Mouse (Mus musculus): ENCODE measurements around the gene Zdhhc9. TPM values are rescaled to one million over a fixed set of nuclear protein-coding genes. Genes with fewer than 3 reads are reported as not detected.

The Zdhhc9 gene
- total and polyA plus RNA-seq, 2 experiments from 2014 or later = 5.3 to 43.3 TPM

DNA sequence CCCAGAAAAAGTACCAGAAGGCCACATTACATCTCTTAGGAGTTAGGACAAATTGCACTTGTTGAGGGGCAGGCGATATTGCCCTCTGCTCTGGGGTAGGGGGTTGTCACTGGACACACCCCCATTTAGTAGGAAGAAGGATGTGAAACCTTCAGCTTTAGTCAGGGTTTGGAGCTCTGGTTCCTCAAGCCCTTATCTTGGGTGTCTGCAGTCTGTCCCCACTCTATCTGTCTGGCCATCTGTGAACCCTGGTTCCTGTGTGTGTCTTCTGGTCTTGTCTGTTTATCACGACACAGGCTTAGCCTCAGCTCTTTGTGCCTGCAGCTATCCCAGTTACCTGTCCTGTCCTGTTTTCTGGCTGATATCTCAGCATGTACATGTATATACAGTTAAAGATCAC is 55.3 kb downstream of the Zdhhc9 start:
- no peak for TF ChIP-seq CTCF (IDR thresholded peaks at IDR 0.05; ENCODE audit: low read depth)
- DNase-seq (no peak), ATAC-seq (no peak)
- no peak overlapping the region for H3K9ac ChIP-seq
- no peaks in the 10 kb centered on the region for H3K36me3 ChIP-seq (ENCODE audit: insufficient read depth)
- no peak overlapping the region for H3K4me2 ChIP-seq (ENCODE audit: low read depth)
- H3K27me3 ChIP-seq (ENCODE audit: insufficient read depth, low read length) = no peaks in the 10 kb centered on the region
- no peaks in the 10 kb centered on the region for H3K9me3 ChIP-seq (ENCODE audit: low read length)
- WGBS = 83% methylated on average over 2 of the region's 2 CpGs
- no peak overlapping the region for H3K4me3 ChIP-seq (ENCODE audit: low read depth, low read length)
- no peak overlapping the region for H3K27ac ChIP-seq (ENCODE audit: low read depth, low read length)
- H3K4me1 ChIP-seq (ENCODE audit: insufficient read depth) = no peaks in the 10 kb centered on the region

DNA sequence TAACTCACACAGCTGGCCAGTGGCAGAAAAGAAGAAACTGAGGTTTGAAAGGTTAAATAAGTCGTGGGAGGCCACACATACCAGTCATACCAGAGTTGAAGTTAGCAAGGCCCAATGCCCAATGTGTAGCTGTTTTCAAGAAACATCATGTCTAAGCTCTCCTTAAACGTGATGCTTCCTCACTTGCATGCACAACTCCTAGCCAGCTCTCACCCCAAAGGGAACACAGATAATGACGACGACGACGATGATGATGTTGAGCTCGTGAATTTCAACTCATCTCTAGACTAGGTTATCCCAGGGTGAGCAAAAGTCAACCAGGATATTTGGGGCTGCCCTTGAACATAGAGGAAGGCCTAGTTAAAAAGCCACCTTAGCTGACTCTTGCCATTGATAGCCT is 56.6 kb downstream of the Zdhhc9 start:
- TF ChIP-seq CTCF (IDR thresholded peaks at IDR 0.05; ENCODE audit: low read depth) = no peak
- Histone ChIP-seq H3K9me3 (ENCODE audit: low read length) (no peaks in the 10 kb centered on the region), H3K4me3 (ENCODE audit: low read depth, low read length) (no peak overlapping the region), H3K27me3 (ENCODE audit: insufficient read depth, low read length) (no peaks in the 10 kb centered on the region), H3K27ac (ENCODE audit: low read depth, low read length) (no peak overlapping the region), H3K4me2 (ENCODE audit: low read depth) (no peak overlapping the region), H3K36me3 (ENCODE audit: insufficient read depth) (no peaks in the 10 kb centered on the region), H3K4me1 (ENCODE audit: insufficient read depth) (no peaks in the 10 kb centered on the region), H3K9ac (no peak overlapping the region)
- ATAC-seq = no peak
- no peak for DNase-seq
- 77% methylated on average over 7 of the region's 7 CpGs for WGBS

- no peak overlapping the region for H3K4me2 ChIP-seq (ENCODE audit: low read depth)
- H3K4me1 ChIP-seq (ENCODE audit: insufficient read depth) = no peaks in the 10 kb centered on the region
- DNase-seq (no peak), ATAC-seq (no peak)
- no peak overlapping the region for H3K4me3 ChIP-seq (ENCODE audit: low read depth, low read length)
- H3K9me3 ChIP-seq (ENCODE audit: low read length) = no peaks in the 10 kb centered on the region
- 91% methylated on average over 7 of the region's 7 CpGs for WGBS
- H3K36me3 ChIP-seq (ENCODE audit: insufficient read depth) = no peaks in the 10 kb centered on the region
- no peak overlapping the region for H3K9ac ChIP-seq
- H3K27ac ChIP-seq (ENCODE audit: low read depth, low read length) = no peak overlapping the region
- TF ChIP-seq CTCF (IDR thresholded peaks at IDR 0.05; ENCODE audit: low read depth) = no peak
- H3K27me3 ChIP-seq (ENCODE audit: insufficient read depth, low read length) = no peaks in the 10 kb centered on the region
These were observed 60.9 kb downstream of the Zdhhc9 start for GRCm38 (mm10) chrX:48147741-48148186.

DNA sequence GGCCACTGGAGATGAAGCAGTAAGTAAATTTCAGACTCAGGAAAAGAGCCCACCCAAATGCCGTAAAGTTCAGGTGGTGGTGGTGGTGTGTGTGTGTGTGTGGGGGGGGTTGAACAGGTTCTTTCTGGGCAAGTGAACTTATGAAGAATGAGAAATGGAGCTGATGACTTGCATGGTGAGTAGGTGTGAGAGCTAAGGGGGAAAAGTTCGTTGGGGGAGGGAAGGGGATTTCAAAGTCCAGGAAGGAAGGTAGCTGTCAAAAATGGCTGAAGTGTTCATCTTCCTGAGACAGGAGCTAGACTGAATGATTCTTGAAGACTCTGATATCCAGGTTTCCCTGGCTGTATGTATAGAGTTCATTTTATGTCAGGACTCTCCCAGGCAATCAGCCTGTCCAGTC is 61.5 kb downstream of the Zdhhc9 start:
- H3K27me3 ChIP-seq (ENCODE audit: insufficient read depth, low read length) = no peaks in the 10 kb centered on the region
- WGBS = 82% methylated on average over 2 of the region's 2 CpGs
- TF ChIP-seq CTCF (IDR thresholded peaks at IDR 0.05; ENCODE audit: low read depth) = no peak
- no peak overlapping the region for H3K4me3 ChIP-seq (ENCODE audit: low read depth, low read length)
- H3K9me3 ChIP-seq (ENCODE audit: low read length) = no peaks in the 10 kb centered on the region
- ATAC-seq (no peak), DNase-seq (no peak)
- no peak overlapping the region for H3K4me2 ChIP-seq (ENCODE audit: low read depth)
- no peaks in the 10 kb centered on the region for H3K4me1 ChIP-seq (ENCODE audit: insufficient read depth)
- no peaks in the 10 kb centered on the region for H3K36me3 ChIP-seq (ENCODE audit: insufficient read depth)
- no peak overlapping the region for H3K9ac ChIP-seq
- no peak overlapping the region for H3K27ac ChIP-seq (ENCODE audit: low read depth, low read length)

DNA sequence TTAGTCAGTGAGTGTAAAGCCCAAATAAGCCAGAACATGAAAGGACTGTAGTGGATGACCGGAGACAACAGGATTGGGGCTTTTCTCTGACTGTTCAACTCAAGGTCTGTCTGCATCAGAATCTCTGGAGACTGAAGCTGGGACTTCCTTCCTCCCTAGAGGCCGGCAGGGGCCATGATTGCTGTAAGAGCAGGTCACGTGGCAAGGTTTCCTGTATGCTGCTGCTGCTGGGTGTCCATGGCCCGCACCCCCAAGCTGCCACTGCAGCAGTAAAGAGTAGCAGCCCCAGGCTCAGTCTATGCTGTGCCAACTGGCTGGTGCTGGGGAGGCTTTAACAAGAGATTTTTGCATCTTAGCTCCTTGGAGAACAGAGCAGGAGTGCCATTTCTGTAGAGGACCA is 62.4 kb downstream of the Zdhhc9 start, which contains the start of gene Sash3:
Gene Sash3 (plus strand): TSS at position 175 of the 400 bp plus-strand sequence.
- Histone ChIP-seq H3K27me3 (ENCODE audit: insufficient read depth, low read length) (no peaks in the 10 kb centered on the region), H3K4me2 (ENCODE audit: low read depth) (no peak within 1 kb of the TSS), H3K4me1 (ENCODE audit: insufficient read depth) (no peaks in the 10 kb centered on the region), H3K27ac (ENCODE audit: low read depth, low read length) (no peak within 1 kb of the TSS), H3K36me3 (ENCODE audit: insufficient read depth) (no peaks in the 10 kb centered on the region), H3K9ac (no peak within 1 kb of the TSS), H3K9me3 (ENCODE audit: low read length) (no peaks in the 10 kb centered on the region), H3K4me3 (ENCODE audit: low read depth, low read length) (no peak within 1 kb of the TSS)
- TF ChIP-seq CTCF (IDR thresholded peaks at IDR 0.05; ENCODE audit: low read depth) = no peak
- no peak for DNase-seq
- no peak for ATAC-seq
- 85% methylated on average over 4 of the region's 4 CpGs for WGBS

GRCm38 (mm10) chrX:48143415-48144335 is 65.0 kb downstream of the Zdhhc9 start:
- WGBS = 68% methylated on average over 26 of the region's 26 CpGs
- Histone ChIP-seq H3K36me3 (ENCODE audit: insufficient read depth) (no peaks in the 10 kb centered on the region), H3K4me3 (ENCODE audit: low read depth, low read length) (no peak overlapping the region), H3K4me1 (ENCODE audit: insufficient read depth) (no peaks in the 10 kb centered on the region), H3K27ac (ENCODE audit: low read depth, low read length) (no peak overlapping the region), H3K9me3 (ENCODE audit: low read length) (no peaks in the 10 kb centered on the region), H3K27me3 (ENCODE audit: insufficient read depth, low read length) (no peaks in the 10 kb centered on the region), H3K9ac (no peak overlapping the region), H3K4me2 (ENCODE audit: low read depth) (no peak overlapping the region)
- ATAC-seq = no peak
- DNase-seq = no peak
- no peak for TF ChIP-seq CTCF (IDR thresholded peaks at IDR 0.05; ENCODE audit: low read depth)

GRCm38 (mm10) chrX:48141481-48141880 is 67.2 kb downstream of the Zdhhc9 start:
- Histone ChIP-seq H3K9ac (no peak overlapping the region), H3K4me1 (ENCODE audit: insufficient read depth) (no peaks in the 10 kb centered on the region), H3K4me3 (ENCODE audit: low read depth, low read length) (no peak overlapping the region), H3K9me3 (ENCODE audit: low read length) (no peaks in the 10 kb centered on the region), H3K4me2 (ENCODE audit: low read depth) (no peak overlapping the region), H3K27me3 (ENCODE audit: insufficient read depth, low read length) (no peaks in the 10 kb centered on the region), H3K27ac (ENCODE audit: low read depth, low read length) (no peak overlapping the region), H3K36me3 (ENCODE audit: insufficient read depth) (no peaks in the 10 kb centered on the region)
- no peak for DNase-seq
- WGBS = 69% methylated on average over 6 of the region's 6 CpGs
- TF ChIP-seq CTCF (IDR thresholded peaks at IDR 0.05; ENCODE audit: low read depth) = no peak
- ATAC-seq = no peak
